Mouse (Mus musculus) myocyte (in vitro differentiated cells): ENCODE data around the gene Lrrc20. TPM values are rescaled to one million over a fixed set of nuclear protein-coding genes. Genes with fewer than 3 reads are reported as not detected.

ENCODE experiments used
- H3K27me3 ChIP-seq: one replicate; pipeline ENCODE4 v1.6.1; 2011; ENCODE audit not compliant: control insufficient read depth, insufficient read depth, insufficient read length
- H3K36me3 ChIP-seq: one replicate; pipeline ENCODE4 v1.6.1; 2011; ENCODE audit not compliant: control insufficient read depth, insufficient read depth
- H3K4me2 ChIP-seq: one replicate; pipeline ENCODE4 v1.6.1; 2011; ENCODE audit warnings: low read depth, control low read depth
- H3K4me3 ChIP-seq: one replicate; pipeline ENCODE4 v1.5.1; 2011; ENCODE audit warnings: mild to moderate bottlenecking, control low read depth, moderate library complexity
- H3K79me2 ChIP-seq: one replicate; pipeline ENCODE4 v1.6.1; 2011; ENCODE audit not compliant: control insufficient read depth, insufficient read depth
- H3ac ChIP-seq: one replicate; pipeline ENCODE4 v1.6.1; 2011; ENCODE audit not compliant: control insufficient read depth, insufficient read length
- CEBPB ChIP-seq: IDR thresholded peaks from 2 replicates; pipeline ENCODE4 v1.6.1; 2011; ENCODE audit warnings: mild to moderate bottlenecking, moderate library complexity; ENCODE audit not compliant: poor library complexity, insufficient read depth, severe bottlenecking
- E2F4 ChIP-seq: IDR thresholded peaks from one replicate; pipeline ENCODE4 v1.6.1; 2011; ENCODE audit warnings: mild to moderate bottlenecking, control low read depth, moderate library complexity; ENCODE audit not compliant: insufficient read depth
- MAX ChIP-seq: IDR thresholded peaks from one replicate; pipeline ENCODE4 v1.6.1; 2011; ENCODE audit warnings: low read depth, mild to moderate bottlenecking, control low read depth
- MYOD1 ChIP-seq, 3 experiments: IDR thresholded peaks; one replicate each; pipeline ENCODE4 v1.6.1; 2011; ENCODE audit warnings: control low read depth in 2 of 3, low read depth in 2 of 3, mild to moderate bottlenecking in 2 of 3, moderate library complexity in 1 of 3; ENCODE audit not compliant: insufficient read length in 2 of 3, control insufficient read depth in 1 of 3
- MYOG ChIP-seq, 3 experiments: IDR thresholded peaks; one replicate each; pipeline ENCODE4 v1.6.1; 2011; ENCODE audit warnings: control low read depth in 2 of 3, low read depth in 2 of 3, mild to moderate bottlenecking in 2 of 3; ENCODE audit not compliant: insufficient read length in 2 of 3, control insufficient read depth in 1 of 3, insufficient read depth in 1 of 3
- POLR2A ChIP-seq: IDR thresholded peaks from one replicate; pipeline ENCODE4 v1.6.1; 2011; ENCODE audit warnings: low read depth, mild to moderate bottlenecking, control low read depth, moderate library complexity; ENCODE audit not compliant: insufficient read length
- POLR2AphosphoS2 ChIP-seq: IDR thresholded peaks from one replicate; pipeline ENCODE4 v1.6.1; 2011; ENCODE audit warnings: low read depth, control low read depth; ENCODE audit not compliant: insufficient read length
- REST ChIP-seq: IDR thresholded peaks from one replicate; pipeline ENCODE4 v1.6.1; 2011; ENCODE audit warnings: mild to moderate bottlenecking, control low read depth, moderate library complexity; ENCODE audit not compliant: insufficient read depth, insufficient read length
- SRF ChIP-seq: IDR thresholded peaks from one replicate; pipeline ENCODE4 v1.6.1; 2011; ENCODE audit warnings: low read depth; ENCODE audit not compliant: control insufficient read depth, insufficient read length
- TCF12 ChIP-seq: IDR thresholded peaks from one replicate; pipeline ENCODE4 v1.6.1; 2011; ENCODE audit warnings: mild to moderate bottlenecking, control low read depth; ENCODE audit not compliant: poor library complexity, insufficient read depth, severe bottlenecking
- TCF3 ChIP-seq: IDR thresholded peaks from one replicate; pipeline ENCODE4 v1.6.1; 2011; ENCODE audit warnings: low read depth, control low read depth; ENCODE audit not compliant: insufficient read length
- USF1 ChIP-seq: IDR thresholded peaks from one replicate; pipeline ENCODE4 v1.6.1; 2011; ENCODE audit warnings: low read depth, mild to moderate bottlenecking, control low read depth, moderate library complexity
- polyA plus RNA-seq: library from polyadenylated mRNA; unstranded; fragments of >200 nt; fragmentation: generic; extraction: Trizol; gene quantifications from one replicate; pipeline ENCODE4 v1.2.1, GENCODE M21; 2012; ENCODE audit warnings: missing spikeins

The Lrrc20 gene
- polyA plus RNA-seq, 1 experiment: 20.4 TPM

- peaks cover 2% of the 10 kb centered on the region for H3K79me2 ChIP-seq
- no peak overlapping the region for H3K4me2 ChIP-seq
- no peak overlapping the region for H3ac ChIP-seq
Observed at GRCm38 (mm10) chr10:61457182-61457581, 18.4 kb upstream of the Lrrc20 start.

GRCm38 (mm10) chr10:61465009-61465408 is 10.6 kb upstream of the Lrrc20 start:
- Histone ChIP-seq H3K4me2 (no peak overlapping the region), H3K4me3 (no peak overlapping the region), H3ac (no peak overlapping the region), H3K36me3 (no peaks in the 10 kb centered on the region), H3K27me3 (no peaks in the 10 kb centered on the region), H3K79me2 (no peaks in the 10 kb centered on the region)
- TF ChIP-seq MYOG (IDR thresholded peaks at IDR 0.05; ENCODE audit: control insufficient read depth in 1 of 3, insufficient read depth in 1 of 3, insufficient read length in 2 of 3, low read depth in 2 of 3): peak in 1 of 3 experiments; percentile 56
- TF ChIP-seq REST: no peak

More at GRCm38 (mm10) chr10:61457182-61457581, 18.4 kb upstream of the Lrrc20 start:
- H3K4me3 ChIP-seq: no peak overlapping the region
- no peaks in the 10 kb centered on the region for H3K27me3 ChIP-seq
- no peaks in the 10 kb centered on the region for H3K36me3 ChIP-seq
- no peak for TF ChIP-seq CEBPB
- no peak for TF ChIP-seq MYOG (IDR thresholded peaks at IDR 0.05; ENCODE audit: control insufficient read depth in 1 of 3, insufficient read depth in 1 of 3, insufficient read length in 2 of 3, low read depth in 2 of 3)
- TF ChIP-seq E2F4: no peak
- TF ChIP-seq MAX: no peak
- no peak for TF ChIP-seq MYOD1 (IDR thresholded peaks at IDR 0.05; ENCODE audit: control insufficient read depth in 1 of 3, insufficient read length in 2 of 3, low read depth in 2 of 3)
- no peak for TF ChIP-seq TCF12
- no peak for TF ChIP-seq REST
- no peak for TF ChIP-seq SRF
- no peak for TF ChIP-seq POLR2AphosphoS2
- no peak for TF ChIP-seq POLR2A

- Histone ChIP-seq H3K79me2 (no peaks in the 10 kb centered on the region), H3K27me3 (no peaks in the 10 kb centered on the region), H3K4me2 (no peak overlapping the region), H3K36me3 (no peaks in the 10 kb centered on the region), H3ac (no peak overlapping the region), H3K4me3 (no peak overlapping the region)
- TF ChIP-seq POLR2AphosphoS2 (no peak), POLR2A (no peak), CEBPB (no peak), MYOG (IDR thresholded peaks at IDR 0.05; ENCODE audit: control insufficient read depth in 1 of 3, insufficient read depth in 1 of 3, insufficient read length in 2 of 3, low read depth in 2 of 3) (no peak), TCF12 (no peak)
Observed at GRCm38 (mm10) chr10:61466242-61466641, 9.4 kb upstream of the Lrrc20 start.

- Histone ChIP-seq H3K4me2 (no peak overlapping the region), H3ac (no peak overlapping the region), H3K79me2 (no peaks in the 10 kb centered on the region), H3K4me3 (no peak overlapping the region), H3K36me3 (no peaks in the 10 kb centered on the region), H3K27me3 (no peaks in the 10 kb centered on the region)
- no peak for TF ChIP-seq REST
- no peak for TF ChIP-seq POLR2A
- TF ChIP-seq CEBPB: no peak
- TF ChIP-seq MAX: no peak
- TF ChIP-seq MYOG (IDR thresholded peaks at IDR 0.05; ENCODE audit: control insufficient read depth in 1 of 3, insufficient read depth in 1 of 3, insufficient read length in 2 of 3, low read depth in 2 of 3): no peak
- no peak for TF ChIP-seq USF1
- no peak for TF ChIP-seq POLR2AphosphoS2
- no peak for TF ChIP-seq TCF12
- TF ChIP-seq TCF3: no peak
- TF ChIP-seq MYOD1 (IDR thresholded peaks at IDR 0.05; ENCODE audit: control insufficient read depth in 1 of 3, insufficient read length in 2 of 3, low read depth in 2 of 3): no peak
- TF ChIP-seq SRF: no peak
Observed at GRCm38 (mm10) chr10:61466873-61467272, 8.7 kb upstream of the Lrrc20 start.

- Histone ChIP-seq H3K4me3 (no peak overlapping the region), H3K4me2 (peak overlapping the region; percentile 62), H3K36me3 (no peaks in the 10 kb centered on the region), H3K79me2 (no peaks in the 10 kb centered on the region), H3ac (no peak overlapping the region), H3K27me3 (no peaks in the 10 kb centered on the region)
- TF ChIP-seq SRF (peak; percentile 91), MAX (no peak)
Observed at GRCm38 (mm10) chr10:61468900-61469299, 6.7 kb upstream of the Lrrc20 start.

GRCm38 (mm10) chr10:61473640-61474039 is 2.0 kb upstream of the Lrrc20 start:
- Histone ChIP-seq H3ac (no peak overlapping the region), H3K79me2 (peaks cover 7% of the 10 kb centered on the region), H3K27me3 (no peaks in the 10 kb centered on the region), H3K4me2 (peak overlapping the region; percentile 20), H3K4me3 (no peak overlapping the region), H3K36me3 (no peaks in the 10 kb centered on the region)
- TF ChIP-seq MAX (no peak), MYOG (IDR thresholded peaks at IDR 0.05; ENCODE audit: control insufficient read depth in 1 of 3, insufficient read depth in 1 of 3, insufficient read length in 2 of 3, low read depth in 2 of 3) (no peak)
